Mouse (Mus musculus) cerebral cortex, adult 2 months (tissue): ENCODE measurements around the gene Acer1.

Experiments
- WGBS: fragments of 180-500 bp; shearing (Covaris S2); methylation state at CpG from one replicate; pipeline ENCODE4 v1.1.7; 2018; 5-methylcytosine and 5-hydroxymethylcytosine counted together

Acer1 gene

DNA sequence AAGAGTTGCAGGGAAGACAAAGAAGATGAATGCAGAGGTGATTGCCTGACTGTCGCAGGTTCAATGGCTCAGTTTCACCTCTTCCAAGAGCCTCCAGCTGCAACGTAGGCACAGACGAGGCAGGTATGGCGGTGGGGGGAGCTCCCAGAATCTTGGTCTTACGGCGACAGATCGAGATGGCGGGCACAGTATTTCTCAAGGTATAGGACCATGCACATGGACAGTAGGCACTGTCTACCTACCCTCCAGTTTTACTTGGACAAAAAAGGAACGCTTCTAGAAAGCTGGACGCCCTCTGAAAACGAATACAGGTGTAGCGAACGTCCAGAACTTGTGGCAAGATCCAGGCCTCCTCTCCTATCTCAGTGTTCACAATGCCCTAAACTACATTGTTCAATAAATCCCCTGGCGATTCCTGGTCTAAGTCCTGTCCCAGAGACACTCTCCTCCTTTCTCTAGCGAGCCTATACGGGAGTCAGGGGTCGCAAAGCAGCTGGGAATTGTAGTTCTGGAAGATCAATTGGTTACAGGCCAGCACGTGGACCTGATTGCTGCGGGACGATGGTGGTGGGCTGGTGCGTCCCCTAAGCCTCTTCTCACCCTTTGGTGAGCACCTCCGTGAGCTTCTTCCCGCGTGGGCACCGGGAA lies 7.7 kb upstream of the Acer1 start:
- under 1% methylated on average over 25 of the region's 25 CpGs for WGBS

DNA sequence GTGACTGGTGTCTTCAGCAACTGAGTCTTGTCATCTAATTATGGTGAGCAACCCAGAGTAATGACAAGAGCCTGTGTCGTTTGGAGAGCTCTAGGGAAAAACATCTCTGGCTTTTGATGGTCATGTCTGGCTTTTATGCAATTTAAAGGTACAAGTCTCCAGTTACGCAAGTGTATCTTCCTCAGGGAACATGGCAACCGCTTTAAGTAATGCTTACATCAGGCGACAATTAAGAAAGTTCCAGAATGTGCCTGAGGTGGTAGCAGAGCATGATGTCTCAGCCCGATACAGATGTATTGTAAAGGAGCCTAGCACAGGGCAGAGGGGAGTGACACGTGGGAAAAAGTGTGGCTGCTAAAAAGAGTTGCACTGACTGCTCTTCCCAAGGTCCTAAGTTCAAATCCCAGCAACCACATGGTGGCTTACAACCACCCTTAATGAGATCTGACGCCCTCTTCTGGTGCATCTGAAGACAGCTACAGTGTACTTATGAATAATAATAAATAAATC lies 7.0 kb upstream of the Acer1 start:
- WGBS, result 65% methylated on average over 7 of the region's 7 CpGs

DNA sequence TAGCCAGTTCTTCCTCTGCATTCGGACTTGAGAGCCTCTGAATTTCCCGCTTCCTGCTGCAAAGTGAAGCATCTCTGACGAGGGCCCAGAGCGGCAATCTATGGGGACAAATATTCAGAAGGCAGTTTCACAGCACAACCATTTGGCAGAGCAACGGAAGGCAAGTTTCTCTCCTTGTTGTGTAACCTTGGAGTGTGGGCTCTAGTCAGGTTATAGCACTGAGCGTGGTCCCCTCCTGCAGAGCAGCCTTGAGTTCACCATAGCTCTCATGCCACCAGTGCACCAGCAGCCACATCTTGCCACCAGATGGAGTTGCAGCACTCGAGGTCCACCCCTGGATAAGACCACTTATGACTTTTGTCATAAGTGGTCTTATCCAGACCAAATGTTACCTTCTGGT lies 6.5 kb upstream of the Acer1 start:
- WGBS, result 83% methylated on average over 7 of the region's 7 CpGs

DNA sequence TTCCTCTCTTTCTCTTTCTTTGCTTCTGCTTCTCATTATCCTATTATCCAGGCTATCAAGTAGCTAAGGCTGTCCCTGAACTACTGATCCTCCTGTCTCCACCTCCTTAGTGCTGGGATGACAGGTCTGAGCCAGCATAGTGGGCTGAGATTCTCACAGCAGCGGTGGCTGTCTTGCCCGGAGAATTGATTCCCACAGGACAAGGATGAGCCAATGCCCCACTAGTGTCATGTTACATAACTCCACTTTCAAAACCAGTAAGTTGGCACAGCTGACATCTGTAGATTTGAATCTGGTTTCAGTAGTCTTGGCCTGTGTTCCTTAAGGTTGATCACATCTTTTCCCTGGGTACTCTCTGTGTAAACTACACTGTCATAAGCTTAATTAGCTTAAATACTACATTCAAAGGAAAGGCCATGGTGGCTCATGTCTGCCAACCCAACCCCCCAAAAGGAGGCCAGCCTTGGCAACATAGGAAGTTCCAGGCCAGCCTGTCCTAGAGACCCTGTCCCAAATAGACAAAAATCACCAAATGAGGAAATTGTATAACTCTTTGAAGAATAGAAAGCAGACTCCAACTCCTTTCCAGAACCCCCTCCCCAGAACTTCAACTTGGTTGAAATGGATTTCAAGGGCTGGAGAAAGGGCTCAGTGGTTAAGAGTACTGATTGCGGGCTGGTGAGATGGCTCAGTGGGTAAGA lies 4.3 kb upstream of the Acer1 start:
- WGBS, result 88% methylated on average over 3 of the region's 3 CpGs

DNA sequence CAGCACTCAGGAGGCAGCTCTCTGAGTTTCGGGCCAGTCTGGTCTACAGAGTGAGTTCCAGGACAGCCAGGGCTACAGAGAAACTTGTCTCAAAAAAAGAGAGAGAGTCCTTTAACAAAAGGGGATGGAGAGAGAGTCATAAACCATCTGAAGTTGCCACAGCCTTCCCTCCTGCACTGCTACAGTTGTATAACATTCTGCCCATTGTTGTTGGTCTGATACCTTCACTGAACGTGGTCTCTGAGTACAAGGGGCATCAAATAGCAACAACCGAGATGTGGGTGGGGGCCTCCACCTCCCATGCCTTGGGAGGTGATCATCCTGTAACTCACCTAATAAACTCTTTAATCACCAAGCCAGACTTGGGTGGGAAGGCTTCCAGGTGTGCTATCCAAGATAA lies 3.7 kb upstream of the Acer1 start:
- WGBS, result 74% methylated on average over 3 of the region's 3 CpGs

DNA sequence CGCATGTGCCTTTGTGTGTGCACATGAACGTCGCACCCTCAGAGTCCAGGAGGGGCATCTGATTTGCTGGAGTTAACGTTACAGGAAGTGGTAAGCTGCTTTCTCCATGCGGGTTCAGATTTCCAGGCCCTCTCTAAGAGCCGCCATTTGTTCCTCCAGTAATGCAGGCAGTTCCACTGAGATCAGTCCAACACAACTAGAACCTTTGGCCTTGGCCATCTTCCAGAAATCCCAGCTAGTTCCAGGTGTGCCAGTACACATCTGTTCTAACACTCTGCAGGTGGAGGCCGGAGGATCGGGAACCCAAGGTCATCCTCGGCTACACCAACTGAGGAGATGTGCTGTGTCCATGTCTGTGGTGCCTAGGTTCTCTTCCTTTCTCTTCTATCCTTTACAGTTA lies 3.0 kb upstream of the Acer1 start:
- 84% methylated on average over 9 of the region's 9 CpGs for WGBS

DNA sequence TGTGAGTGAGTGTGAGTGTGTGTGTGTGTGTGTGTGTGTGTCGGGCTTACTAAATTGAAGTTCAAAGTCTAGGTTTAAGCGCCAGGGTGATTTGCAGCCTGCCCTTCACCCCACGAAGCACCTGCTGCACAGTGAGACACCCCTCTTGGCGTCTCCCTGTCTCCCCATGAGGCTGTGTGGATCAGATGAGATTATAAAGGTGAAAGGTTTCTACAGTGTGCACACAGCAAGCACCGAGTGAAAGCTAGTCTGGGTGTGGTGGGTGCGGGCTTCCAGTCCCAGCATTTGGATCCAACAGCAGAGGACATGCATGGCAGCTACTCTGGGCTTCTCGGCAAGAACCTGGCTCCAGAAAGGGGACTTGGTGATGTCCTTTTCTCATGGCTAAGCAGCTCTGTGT lies 877 bp downstream of the Acer1 start:
- 88% methylated on average over 7 of the region's 7 CpGs for WGBS

DNA sequence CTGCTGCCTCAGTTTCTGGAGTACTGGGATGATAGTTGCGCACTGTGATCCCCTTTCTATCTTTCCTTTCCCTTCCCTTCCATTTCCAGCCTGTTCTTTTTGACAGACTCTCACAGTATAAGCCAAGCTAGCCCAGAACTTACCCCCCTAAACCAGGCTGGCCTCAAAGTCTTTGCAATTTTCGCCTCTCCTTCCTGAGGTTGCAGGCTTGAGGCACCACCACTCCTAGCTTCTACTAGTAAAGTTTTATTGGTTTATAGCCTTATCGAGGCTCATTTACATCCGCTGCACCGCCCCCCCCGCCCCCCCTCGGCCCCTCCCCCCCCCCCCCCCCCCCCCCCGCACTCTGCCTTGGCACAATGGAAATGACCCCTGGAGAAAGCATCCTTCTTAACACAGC lies 2.4 kb downstream of the Acer1 start:
- WGBS, result 41% methylated on average over 6 of the region's 8 CpGs

DNA sequence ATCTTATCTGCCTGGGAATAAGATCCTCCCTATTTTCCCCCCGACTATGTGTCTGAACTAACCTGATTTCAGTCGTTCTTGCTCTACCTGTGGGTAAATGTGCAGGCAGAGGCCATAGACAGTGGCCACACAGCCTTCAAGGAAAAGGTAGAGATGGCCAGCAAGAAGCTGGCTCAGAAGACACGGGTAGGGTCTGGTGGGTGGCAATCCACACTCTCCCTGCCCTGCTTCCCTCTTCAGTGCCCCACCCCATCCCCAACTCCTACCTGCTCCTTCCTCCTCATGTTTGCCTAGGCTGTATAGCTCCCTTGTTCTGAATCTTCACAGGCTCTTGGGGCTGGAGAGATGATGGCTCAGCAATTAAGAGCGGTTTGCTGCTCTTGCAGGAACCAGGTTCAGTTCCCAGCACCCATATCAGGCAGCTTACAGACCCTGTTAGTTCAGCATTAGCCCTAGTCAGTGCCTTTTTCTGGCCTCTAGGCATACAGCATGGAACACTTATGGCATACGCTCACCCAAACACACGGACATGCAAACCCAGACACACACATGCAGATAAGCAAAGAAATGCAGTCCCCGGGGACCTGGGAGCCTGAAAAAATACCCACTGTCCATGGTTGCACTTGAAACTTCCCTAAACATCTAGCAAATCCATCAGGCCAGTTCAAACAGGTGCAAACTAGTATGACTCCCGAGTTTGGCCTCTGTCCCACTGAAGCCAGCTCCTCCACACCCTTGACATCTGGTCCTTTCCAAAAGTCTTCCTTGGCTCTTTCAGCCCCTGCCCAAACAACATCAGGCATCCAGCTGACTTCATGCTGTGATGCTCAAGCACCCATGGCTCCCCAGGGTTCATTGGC lies 5.2 kb downstream of the Acer1 start:
- WGBS, result 86% methylated on average over 8 of the region's 8 CpGs

DNA sequence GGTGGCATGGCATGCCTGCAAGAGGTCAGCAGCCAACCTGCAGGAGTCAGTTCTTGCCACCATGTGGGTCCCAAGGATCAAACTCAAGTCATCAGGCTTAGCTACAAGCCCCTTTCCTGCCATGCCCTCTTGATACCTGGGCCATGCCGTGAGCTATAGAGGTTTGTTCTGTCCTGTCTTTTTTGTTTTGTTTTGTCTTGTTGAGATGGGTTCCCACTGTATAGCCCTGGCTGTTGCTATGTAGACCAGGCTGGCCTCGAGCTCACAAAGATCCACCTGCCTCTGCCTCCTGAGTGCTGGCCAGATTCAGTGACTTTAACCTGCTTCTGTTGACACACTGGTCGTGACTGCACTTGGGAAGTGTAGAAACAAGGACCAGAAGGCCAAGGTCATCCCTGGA lies 6.5 kb downstream of the Acer1 start:
- 81% methylated on average over 3 of the region's 3 CpGs for WGBS

DNA sequence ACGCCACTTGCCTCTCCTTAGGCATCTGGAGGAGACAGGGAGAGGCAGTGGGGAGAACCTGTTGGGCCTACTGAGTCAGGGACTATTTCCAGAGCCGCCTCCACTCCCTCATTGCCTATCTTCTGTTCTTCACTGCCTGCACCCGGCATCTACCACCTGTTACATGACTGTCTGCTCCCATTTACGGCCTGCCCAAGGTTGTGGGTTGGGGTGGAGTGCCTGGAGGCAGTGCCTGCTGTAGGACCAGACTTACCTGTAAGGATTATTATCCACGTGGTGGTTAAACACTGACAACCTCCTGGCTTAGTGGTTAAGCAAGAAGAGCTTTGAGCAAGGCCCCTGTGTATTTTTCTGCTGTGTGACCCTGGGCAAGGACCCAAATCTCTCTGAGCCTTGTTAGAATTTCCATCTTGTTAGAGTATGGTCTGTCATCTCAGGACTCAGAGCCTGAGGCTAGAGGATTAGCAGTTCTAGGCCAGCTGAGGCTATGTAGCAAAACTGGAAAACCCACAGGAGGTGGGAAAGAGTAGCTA lies 7.2 kb downstream of the Acer1 start:
- WGBS, result 67% methylated on average over 5 of the region's 5 CpGs

DNA sequence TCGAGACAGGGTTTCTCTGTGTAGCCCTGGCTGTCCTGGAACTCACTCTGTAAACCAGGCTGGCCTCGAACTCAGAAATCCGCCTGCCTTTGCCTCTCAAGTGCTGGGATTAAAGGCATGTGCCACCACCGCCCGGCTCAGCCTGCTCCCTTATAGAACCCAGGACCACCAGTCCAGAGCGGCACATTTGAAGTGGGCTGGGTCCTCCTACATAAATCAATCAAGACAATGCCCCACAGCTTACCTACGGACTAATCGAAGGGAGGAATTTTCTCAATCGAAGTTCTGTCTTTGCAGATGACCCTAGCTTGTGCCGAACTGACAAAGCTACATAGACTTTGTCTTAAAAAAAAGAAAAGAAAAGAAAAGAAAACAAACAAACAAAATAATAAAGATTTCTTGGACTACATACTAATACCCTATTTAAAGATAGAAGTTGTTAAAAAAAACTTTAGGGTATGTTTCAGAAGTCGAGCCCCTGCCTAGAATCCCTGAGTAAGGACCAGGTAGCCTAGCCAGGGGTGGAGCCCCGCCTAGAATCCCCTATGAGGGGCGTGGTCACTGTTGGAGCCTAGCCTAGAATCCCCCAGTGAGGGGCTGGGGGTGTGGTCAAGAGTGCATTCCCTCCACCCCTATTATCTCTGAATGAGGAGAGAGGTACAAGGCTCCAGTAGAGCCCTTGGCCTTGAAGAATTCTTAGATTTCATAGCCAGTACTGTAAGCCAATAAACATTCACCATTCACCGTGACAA lies 7.8 kb downstream of the Acer1 start:
- 69% methylated on average over 13 of the region's 14 CpGs for WGBS

DNA sequence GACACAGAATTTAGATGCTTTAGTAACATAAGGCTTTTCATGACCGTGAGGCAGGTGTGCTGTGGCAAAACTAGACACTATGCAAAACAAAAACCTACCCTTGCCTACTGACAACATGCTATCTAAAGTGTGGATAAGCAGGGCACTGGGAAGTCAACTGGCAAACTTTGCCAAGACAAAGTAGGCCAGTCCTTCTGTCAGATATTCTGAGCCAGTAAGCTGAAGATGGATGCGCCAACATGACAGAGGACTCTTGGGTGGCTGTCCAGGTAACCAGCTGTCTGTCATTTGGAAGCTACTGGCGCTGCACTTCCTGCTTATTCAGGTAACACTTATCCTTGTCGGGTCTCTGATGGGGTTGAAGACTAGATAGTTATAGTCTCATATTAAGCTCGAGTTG lies 11.8 kb downstream of the Acer1 start:
- 72% methylated on average over 5 of the region's 5 CpGs for WGBS

DNA sequence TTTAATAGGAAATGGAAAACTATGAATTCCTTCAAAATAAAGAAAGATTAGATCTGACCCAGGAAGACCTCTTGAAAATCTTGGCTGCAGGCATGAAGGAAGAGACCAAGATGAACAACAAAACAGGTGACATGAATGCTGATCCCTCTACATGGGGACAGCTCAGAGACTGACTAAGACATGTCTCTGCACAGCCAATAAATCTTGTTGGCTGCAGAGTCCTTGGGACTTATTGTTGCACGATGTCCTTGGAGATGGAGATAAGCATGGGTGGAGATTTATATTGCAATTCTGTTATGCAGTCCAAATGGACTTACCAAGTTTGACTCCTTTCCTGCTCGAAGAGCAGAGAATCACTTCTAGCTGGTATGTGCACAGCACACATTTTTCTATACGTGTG lies 12.6 kb downstream of the Acer1 start:
- 66% methylated on average over 3 of the region's 3 CpGs for WGBS

DNA sequence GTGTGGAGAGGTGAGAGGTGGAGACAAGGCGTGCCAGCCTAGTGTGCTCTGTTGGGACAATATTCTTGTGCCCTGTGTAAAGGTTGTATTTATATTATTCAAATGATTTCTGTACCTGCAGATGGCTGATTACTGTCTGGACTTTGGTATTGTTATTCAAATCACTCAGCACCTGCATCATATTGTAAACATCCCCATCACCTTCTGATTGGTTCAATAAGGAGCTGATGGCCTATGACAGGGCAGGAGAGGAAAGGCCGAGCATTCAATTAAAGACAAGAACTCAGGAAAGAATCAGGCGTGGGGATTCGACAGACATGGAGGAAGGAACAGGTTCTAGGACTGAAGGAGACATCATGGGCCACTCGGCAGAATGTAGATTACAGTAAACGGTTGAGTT lies 18.3 kb downstream of the Acer1 start:
- 84% methylated on average over 6 of the region's 6 CpGs for WGBS

DNA sequence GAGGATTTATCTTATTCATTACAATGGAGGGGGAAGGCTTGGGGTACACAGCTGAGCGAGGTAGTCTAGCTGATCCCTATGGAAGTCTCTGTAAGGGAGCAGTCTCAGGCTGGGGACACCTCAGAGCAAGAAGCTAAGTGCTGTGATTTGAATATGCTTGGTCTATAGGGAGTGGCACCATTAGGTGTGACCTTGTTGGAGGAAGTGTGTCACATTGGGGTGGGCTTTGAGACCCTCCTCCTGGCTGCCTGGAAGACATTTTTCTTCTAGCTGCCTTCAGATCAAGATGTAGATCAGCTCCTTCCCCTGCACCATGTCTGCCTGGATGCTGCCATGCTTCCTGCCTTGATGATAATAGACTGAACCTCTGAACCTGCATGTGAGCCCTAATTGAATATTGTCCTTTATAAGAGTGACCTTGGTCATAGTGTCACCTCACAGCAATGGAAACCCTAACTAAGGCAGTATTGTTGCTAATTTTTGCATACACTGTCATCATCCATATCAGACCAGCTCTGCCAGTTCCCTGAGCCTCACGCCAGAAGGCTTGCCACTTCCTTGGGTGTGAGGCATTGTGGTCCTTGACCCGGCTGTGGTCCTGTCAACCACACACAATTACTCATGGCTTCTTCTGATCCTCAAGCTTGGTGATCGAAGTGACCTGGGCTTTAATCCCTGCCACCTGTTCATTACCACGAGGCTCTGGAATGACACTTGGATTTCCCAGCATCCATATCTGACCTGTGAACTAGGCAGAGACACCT lies 19.1 kb downstream of the Acer1 start:
- 85% methylated on average over 5 of the region's 5 CpGs for WGBS

DNA sequence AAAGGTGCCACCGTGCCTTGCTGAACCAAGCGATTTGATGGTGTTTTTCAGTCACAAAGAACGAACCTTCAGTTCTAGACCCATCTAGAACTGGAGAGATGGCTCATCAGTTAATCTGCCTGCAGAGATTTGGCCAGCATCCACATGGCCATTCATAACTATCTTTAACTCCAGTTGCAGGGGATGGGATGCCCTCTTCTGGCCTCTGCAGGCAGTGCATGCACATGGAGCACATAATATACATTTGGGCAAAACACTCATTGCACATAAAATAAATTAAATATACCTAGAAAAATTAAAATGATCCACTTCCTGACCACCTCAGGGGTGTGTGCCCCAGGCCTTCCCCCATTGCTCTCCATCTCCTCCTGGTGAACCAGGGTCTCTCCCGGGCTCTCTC lies 20.0 kb downstream of the Acer1 start:
- WGBS, result 94% methylated on average over 4 of the region's 4 CpGs

DNA sequence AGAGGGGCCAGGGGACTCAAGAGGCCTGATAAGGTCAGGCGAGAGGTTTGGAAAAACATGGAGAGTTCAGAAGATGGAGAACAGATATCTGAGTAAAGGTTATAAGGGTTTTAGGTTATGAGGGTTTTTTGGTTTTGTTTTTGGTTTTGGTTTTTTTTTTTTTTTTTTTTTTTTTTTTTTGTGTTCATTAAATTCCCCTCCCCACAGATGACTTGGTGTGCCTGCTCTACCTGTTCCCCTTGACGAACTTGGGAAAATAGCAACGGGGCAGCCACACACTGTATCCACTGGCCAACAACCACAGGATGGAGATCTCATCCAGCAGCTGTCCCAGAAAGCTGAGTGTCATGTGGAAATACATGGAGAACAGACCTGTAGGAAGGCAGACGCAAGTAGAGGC lies 23.3 kb downstream of the Acer1 start:
- 85% methylated on average over 4 of the region's 4 CpGs for WGBS

DNA sequence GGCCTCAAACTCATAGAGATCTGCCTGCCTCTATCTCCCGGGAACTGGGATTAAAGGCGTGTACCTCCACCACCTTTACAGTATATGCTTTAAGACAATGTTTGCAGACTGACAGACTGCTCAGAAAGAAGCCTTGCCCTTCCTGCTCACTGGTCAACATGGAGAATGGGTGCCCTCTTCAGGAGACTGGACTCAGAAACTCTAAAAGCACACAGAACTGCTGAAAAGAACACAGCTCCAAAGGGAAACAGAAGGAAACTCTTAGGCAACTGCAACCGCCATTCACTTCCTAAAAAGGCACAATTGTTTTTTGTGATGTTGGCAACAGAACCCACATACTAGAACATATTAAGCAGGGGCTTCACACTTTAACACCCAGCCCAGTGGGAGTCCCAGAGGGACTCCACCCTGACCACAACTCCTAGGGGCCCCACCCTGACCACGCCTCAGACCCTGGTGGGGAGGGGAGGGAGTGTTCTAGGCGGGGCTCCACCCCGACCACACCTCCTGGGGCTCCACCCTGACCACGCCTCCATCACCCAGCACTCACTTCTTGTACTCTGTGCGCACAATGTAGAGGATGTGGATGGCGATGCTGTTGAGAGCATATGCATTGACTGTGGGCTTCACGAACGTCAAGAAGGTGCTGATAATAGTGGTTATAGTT lies 24.0 kb downstream of the Acer1 start:
- WGBS, result 39% methylated on average over 11 of the region's 11 CpGs

DNA sequence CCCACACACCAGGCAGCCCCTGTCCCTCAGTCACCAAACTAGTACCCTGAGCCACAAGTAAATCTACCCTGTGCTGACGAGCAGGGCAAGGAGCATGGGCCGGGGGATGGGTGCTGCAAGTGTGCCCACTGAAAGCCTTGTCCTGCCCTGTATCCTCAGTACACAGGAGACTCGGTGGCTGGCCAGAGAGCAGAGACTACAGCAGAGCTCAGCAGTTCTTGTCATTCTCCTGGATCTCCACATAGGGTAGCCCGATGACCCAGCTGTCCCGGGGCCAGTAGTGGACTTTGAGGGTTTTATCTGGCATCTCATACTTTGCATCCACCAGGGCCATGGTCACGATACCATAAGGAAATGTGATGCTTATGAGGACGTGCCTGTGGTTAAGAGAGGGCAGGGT lies 27.1 kb downstream of the Acer1 start:
- WGBS, result 89% methylated on average over 7 of the region's 7 CpGs
